Mouse (Mus musculus): Measurements from ENCODE around the gene Sema5a. TPM values are rescaled to one million over a fixed set of nuclear protein-coding genes. Genes with fewer than 3 reads are reported as not detected.
"Not testable (repeated sequence)": the region's sequence is repeated elsewhere in the genome, so short reads cannot be mapped to it uniquely, and the experiment has no call there.

Gene Sema5a
- polyA plus RNA-seq (2016; fragmentation: Nextera tagmentation; extraction: Ambion mirVana), result 3.0 and 3.3 TPM in 2 replicates

DNA sequence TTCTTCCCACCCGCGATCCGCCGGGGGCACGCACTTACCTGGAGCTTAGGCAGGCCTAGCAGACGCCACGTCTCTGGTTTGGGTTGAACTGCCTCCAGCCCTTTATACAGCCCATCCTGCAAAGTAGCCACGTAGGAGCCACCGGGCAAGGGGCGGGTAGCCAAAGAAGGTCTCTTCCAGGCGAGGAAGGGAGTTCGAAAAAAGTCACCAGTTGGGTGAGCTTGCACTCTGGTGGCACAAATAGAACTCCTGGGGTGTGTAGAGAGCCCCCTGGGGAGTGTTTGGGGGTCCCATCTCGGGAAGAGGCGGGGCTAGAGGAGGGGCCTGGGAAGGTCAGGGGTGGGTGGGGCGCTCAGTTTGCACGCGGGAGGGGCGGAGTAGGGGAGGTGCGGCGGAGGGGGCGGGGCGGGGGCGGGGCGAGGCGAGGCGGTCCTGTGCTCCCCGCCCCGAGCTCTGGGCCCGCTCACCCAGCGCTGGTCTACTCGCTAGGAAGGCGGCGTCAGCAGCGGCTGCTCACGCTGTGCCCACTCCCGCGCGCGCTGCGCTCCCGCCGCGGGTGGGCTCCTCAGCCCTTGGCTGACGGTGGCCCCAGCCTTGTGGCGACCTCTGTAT, at the start of gene Sema5a:
TSS of gene Sema5a (plus strand) at position 467 of the 612 bp plus-strand sequence.
- H3K27ac ChIP-seq (replicated peaks), result peak within 1 kb of the TSS; percentile 81

DNA sequence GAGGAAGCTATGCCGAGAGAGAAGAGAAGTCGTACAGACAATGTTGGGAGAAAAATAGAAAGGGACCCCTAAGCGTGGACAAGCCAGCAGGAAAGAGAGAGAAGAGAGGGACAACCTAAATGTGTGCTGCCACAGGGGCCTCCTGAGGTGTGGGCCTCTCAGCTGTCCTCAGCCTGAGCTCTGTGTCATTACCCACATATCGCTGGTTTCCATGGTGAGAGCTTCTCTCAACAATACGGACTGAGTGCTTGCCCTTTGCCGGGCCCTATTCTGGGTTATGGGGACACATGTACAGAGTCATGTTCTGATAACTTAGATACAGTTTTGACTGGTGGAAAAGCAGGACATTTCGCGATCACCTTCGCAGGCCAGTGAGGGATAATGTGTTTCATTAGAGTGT, 46.5 kb upstream of the Sema5a start:
- Histone ChIP-seq H3K4me1 (peaks cover 9% of the 10 kb centered on the region; the same call in 1 of the 2 replicates), H3K4me3 (no peak overlapping the region), H3K36me3 (no peaks in the 10 kb centered on the region), H3K27ac (replicated peaks) (no peak overlapping the region), H3K27me3 (ENCODE audit: low read depth, poor library complexity, severe bottlenecking) (no peaks in the 10 kb centered on the region), H3K9me3 (replicated peaks) (no peaks in the 10 kb centered on the region)
- 80% methylated on average over 9 of the region's 9 CpGs for WGBS
- DNase-seq (ENCODE audit: low spot score), result no peak

More for the DNA sequence above, at the start of gene Sema5a:
- H3K9me3 ChIP-seq (replicated peaks), result no peaks in the 10 kb centered on the region
- peak within 1 kb of the TSS; percentile 75 for H3K4me3 ChIP-seq
- H3K36me3 ChIP-seq, result no peaks in the 10 kb centered on the region
- peaks cover 5% of the 10 kb centered on the region; the same call in 1 of the 2 replicates for H3K27me3 ChIP-seq (ENCODE audit: low read depth, poor library complexity, severe bottlenecking)
- peak; percentile 80 for DNase-seq (ENCODE audit: low spot score)
- WGBS, result under 1% methylated on average over 29 of the region's 45 CpGs
- H3K4me1 ChIP-seq, result peaks cover 32% of the 10 kb centered on the region

DNA sequence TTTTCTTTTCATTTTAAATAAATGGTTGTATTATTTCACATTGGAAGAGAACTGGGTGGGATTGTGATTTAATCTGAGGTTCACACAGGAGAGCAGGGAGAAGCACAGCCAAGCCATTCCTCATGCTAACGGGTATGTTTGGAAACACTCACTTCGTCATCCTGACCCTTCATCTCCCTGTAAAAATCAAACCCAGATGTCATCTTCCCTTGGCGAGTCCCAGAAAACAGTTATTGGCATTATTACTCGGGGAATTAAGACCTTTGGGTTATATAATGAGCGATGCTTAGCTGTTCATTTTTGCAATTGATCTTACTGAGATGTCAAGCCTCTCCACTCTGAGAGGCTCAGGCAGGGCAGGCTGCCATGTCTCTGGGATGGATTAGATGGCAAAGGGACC, 46.0 kb upstream of the Sema5a start:
- Histone ChIP-seq H3K9me3 (replicated peaks) (no peaks in the 10 kb centered on the region), H3K4me1 (peaks cover 9% of the 10 kb centered on the region; the same call in 1 of the 2 replicates), H3K27ac (replicated peaks) (no peak overlapping the region), H3K27me3 (ENCODE audit: low read depth, poor library complexity, severe bottlenecking) (no peaks in the 10 kb centered on the region), H3K4me3 (no peak overlapping the region), H3K36me3 (no peaks in the 10 kb centered on the region)
- DNase-seq (ENCODE audit: low spot score), result no peak
- WGBS, result 77% methylated on average over 5 of the region's 5 CpGs

DNA sequence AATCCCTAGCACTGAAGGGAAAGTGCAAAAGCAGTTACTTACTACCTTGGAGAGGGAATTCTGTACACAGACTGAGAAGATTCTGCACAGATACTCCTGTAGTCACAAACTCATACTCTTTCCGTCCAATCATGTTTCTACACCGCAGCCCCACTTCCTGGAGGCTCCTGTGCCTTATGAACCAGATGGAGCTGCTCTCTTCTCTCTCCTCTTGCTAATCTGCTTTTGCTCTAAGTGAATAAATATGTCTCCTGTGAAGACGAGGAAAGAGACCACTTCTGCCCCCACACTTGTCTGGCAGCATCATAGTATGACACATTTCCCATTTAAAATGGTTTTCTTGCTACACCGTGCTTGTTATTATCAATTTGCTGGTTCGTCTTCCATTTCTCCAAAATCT, 41.4 kb upstream of the Sema5a start:
- 88% methylated on average over 5 of the region's 5 CpGs for WGBS
- Histone ChIP-seq H3K4me3 (no peak overlapping the region), H3K36me3 (no peaks in the 10 kb centered on the region), H3K9me3 (replicated peaks) (no peaks in the 10 kb centered on the region), H3K4me1 (peaks cover 5% of the 10 kb centered on the region; the same call in 1 of the 2 replicates), H3K27ac (replicated peaks) (no peak overlapping the region), H3K27me3 (ENCODE audit: low read depth, poor library complexity, severe bottlenecking) (no peaks in the 10 kb centered on the region)
- DNase-seq (ENCODE audit: low spot score), result no peak

DNA sequence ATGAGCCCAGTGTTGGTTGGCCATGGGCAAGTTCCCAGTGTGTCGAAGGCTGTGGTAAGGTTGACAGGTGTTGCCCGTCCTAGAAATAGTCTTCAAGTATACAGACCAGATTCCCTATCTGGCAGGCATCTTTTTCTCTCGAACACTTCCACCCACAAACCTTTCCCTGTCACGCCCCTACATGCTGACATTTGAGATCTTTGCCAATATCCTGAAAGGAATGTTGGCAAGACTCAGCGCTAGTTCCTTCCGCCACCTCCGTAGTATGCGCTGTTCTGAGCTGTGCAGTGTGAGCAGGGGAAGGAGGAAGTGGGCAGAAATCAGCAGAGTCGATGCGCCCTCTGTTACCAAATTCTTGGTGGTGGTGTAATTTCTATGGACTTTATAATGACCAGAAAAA, 39.7 kb upstream of the Sema5a start:
- 91% methylated on average over 10 of the region's 10 CpGs for WGBS
- no peak for DNase-seq (ENCODE audit: low spot score)
- no peaks in the 10 kb centered on the region for H3K27me3 ChIP-seq (ENCODE audit: low read depth, poor library complexity, severe bottlenecking)
- H3K4me1 ChIP-seq, result no peaks in the 10 kb centered on the region
- H3K9me3 ChIP-seq (replicated peaks), result no peaks in the 10 kb centered on the region
- H3K36me3 ChIP-seq, result no peaks in the 10 kb centered on the region
- no peak overlapping the region for H3K27ac ChIP-seq (replicated peaks)
- no peak overlapping the region for H3K4me3 ChIP-seq

DNA sequence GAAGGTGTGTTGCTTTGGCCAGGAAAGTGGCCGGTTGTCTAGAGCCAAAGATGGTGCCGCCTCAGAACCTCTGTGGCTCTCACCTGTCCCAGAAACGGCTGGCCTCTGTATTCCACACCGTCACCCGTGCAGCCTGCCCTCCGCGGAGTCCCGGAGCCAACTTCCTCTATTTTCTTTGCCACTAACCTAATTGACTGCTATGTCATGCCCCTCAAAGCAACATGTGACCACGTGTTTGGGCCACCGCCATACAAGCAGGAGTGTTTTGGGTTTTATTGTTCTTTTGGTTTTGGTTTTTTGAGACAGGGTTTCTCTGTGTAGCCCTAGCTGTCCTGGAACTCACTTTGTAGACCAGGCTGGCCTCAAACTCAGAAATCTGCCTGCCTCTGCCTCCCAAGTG, 29.9 kb upstream of the Sema5a start:
- H3K36me3 ChIP-seq; H3K4me1 ChIP-seq; H3K4me3 ChIP-seq; H3K9me3 ChIP-seq (replicated peaks); H3K27ac ChIP-seq (replicated peaks); DNase-seq (ENCODE audit: low spot score); H3K27me3 ChIP-seq (ENCODE audit: low read depth, poor library complexity, severe bottlenecking): not testable (repeated sequence)
- 92% methylated on average over 10 of the region's 10 CpGs for whole genome bisulfite sequencing

DNA sequence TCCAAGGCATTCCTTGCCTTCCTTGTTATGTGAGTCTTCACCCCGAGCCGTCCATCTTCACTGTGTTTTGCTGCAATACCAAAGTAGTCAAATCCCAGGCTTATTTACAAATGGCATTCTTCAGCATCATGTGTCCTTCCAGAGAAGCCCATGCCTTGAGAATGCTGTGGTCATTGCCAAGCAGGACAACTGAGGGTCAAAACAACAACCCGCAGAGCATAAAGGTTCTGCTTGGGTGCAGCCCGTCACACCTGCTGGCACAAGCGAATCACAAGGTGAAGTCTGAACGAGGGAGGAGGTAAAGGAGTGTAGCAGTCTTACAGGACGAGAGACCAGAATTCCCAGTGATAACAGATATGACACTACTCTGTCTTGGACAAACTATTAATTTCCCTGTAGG, 21.6 kb upstream of the Sema5a start:
- no peaks in the 10 kb centered on the region for H3K27me3 ChIP-seq (ENCODE audit: low read depth, poor library complexity, severe bottlenecking)
- no peak for DNase-seq (ENCODE audit: low spot score)

DNA sequence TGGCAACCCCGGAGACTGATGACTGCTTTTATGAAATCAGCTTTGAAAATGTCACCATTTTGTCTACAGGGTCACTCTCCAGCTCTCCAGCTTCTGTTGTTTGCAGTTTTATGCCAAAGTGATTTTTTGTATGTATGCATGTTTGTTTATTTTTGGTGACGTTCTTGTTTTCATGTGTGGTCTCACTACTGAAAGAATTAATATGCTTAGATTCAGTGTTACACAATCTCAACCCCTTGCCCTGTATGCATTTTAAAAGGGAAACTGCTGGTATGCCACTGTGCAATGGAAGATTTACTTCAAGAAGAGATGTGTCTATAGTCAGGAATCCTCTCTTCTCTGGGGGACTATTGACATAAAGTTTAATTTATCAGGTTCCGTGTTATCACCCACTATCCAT, 19.2 kb upstream of the Sema5a start:
- H3K27ac ChIP-seq (replicated peaks), result no peak overlapping the region
- H3K4me1 ChIP-seq, result no peaks in the 10 kb centered on the region
- H3K9me3 ChIP-seq (replicated peaks), result no peaks in the 10 kb centered on the region
- H3K27me3 ChIP-seq (ENCODE audit: low read depth, poor library complexity, severe bottlenecking), result no peaks in the 10 kb centered on the region
- WGBS, result 90% methylated on average over 3 of the region's 3 CpGs
- no peak for DNase-seq (ENCODE audit: low spot score)
- no peaks in the 10 kb centered on the region for H3K36me3 ChIP-seq
- H3K4me3 ChIP-seq, result no peak overlapping the region

More for the DNA sequence above, 21.6 kb upstream of the Sema5a start:
- no peak overlapping the region for H3K27ac ChIP-seq (replicated peaks)
- no peak overlapping the region for H3K4me3 ChIP-seq
- no peaks in the 10 kb centered on the region for H3K4me1 ChIP-seq
- H3K9me3 ChIP-seq (replicated peaks), result no peaks in the 10 kb centered on the region
- no peaks in the 10 kb centered on the region for H3K36me3 ChIP-seq
- WGBS, result 86% methylated on average over 7 of the region's 7 CpGs

DNA sequence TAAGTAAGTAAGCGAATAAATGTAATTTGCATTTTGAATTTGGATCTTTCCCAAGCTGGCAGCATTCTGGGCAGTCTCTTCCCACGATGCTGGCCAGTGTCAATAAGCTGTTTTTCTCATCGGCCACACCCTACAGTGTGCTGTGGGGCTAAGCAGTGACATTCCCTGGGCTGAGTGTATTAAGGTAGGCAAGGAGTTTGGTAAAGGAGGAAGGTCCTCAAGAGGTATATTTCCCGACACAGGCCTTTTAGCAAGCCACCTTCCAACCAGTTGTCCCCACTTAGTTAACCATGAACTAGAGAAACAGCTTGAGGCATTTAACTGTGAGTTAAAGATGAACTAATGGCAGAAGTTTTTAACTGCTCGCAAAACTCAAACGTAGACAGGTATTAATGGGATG, 18.2 kb upstream of the Sema5a start:
- H3K36me3 ChIP-seq, result no peaks in the 10 kb centered on the region
- no peak overlapping the region for H3K4me3 ChIP-seq
- no peaks in the 10 kb centered on the region for H3K27me3 ChIP-seq (ENCODE audit: low read depth, poor library complexity, severe bottlenecking)
- H3K4me1 ChIP-seq, result no peaks in the 10 kb centered on the region
- 85% methylated on average over 6 of the region's 6 CpGs for WGBS
- DNase-seq (ENCODE audit: low spot score), result no peak
- H3K27ac ChIP-seq (replicated peaks), result no peak overlapping the region
- no peaks in the 10 kb centered on the region for H3K9me3 ChIP-seq (replicated peaks)

DNA sequence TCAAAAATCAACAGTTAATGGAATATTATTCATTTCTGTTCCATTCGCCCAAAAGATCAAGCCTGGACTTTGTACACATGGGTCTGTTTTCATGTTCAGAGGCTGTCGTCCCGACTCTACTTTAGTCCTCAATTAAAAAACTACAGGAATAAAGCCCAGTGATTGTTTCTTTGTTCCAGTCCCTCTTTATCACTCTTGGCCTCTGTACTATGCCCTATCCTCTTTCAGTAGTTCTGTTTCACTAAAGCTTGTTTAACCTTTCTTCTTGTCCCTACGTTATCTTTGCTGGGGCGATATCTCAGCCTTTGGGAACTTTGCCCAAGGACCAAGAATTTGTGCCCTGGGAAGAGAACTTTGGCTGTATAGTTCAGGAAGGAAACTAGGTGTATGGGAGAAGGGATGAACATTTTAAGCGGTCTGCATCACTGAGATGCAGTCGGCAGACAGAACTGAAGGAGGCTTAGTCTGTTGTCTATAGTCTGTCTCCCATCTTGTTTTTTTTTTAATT, 17.7 kb upstream of the Sema5a start:
- no peak for DNase-seq (ENCODE audit: low spot score)
- Histone ChIP-seq H3K27me3 (ENCODE audit: low read depth, poor library complexity, severe bottlenecking) (no peaks in the 10 kb centered on the region), H3K36me3 (no peaks in the 10 kb centered on the region), H3K4me1 (no peaks in the 10 kb centered on the region), H3K4me3 (no peak overlapping the region), H3K9me3 (replicated peaks) (no peaks in the 10 kb centered on the region), H3K27ac (replicated peaks) (no peak overlapping the region)
- WGBS, result 92% methylated on average over 7 of the region's 7 CpGs

DNA sequence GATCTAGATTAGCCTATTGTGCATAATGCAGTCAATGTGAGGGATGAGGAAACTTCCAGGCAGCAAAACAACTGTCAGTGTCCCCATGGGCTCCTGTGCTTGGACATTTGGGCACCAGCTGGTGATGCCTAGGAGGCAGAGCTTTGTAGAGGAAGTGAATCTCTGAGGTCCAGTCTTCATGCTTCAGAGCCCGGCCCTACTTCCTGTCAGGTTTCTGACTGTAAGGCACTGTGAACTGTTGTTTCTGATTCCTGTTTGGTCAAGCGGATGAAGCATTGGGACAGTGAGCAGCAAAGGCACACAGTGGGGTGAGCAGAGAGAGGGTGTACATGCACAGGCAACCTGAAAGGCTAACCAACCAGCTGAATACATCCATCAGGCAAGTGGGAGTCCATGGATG, 14.5 kb upstream of the Sema5a start:
- Histone ChIP-seq H3K36me3 (no peaks in the 10 kb centered on the region), H3K4me3 (no peak overlapping the region), H3K27me3 (ENCODE audit: low read depth, poor library complexity, severe bottlenecking) (no peaks in the 10 kb centered on the region), H3K9me3 (replicated peaks) (no peaks in the 10 kb centered on the region), H3K27ac (replicated peaks) (no peak overlapping the region), H3K4me1 (0 out of 2 replicates have a peak, but pooled peaks cover 3% of the 10 kb centered on the region)
- no peak for DNase-seq (ENCODE audit: low spot score)
- WGBS, result 85% methylated on average over 2 of the region's 2 CpGs

DNA sequence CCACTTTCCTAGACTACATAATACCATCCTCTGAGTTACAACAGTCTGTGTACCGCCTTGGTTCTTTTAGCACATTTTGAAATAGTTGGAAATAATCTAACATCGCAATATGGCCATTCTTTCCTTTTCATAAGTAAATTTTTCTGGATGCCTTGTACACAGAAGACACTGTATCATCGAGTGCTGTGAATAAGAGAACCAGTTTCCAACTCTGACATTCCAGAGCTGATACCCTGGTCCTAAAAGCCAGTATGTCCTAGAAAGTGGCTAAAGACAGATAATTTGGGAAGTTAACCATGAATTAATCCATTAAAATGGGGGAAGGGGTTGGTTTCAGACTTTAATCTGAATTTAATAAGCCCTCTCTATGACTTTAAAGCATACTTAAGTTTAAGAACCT, 12.4 kb upstream of the Sema5a start:
- no peak for DNase-seq (ENCODE audit: low spot score)
- WGBS, result 89% methylated on average over 3 of the region's 3 CpGs

DNA sequence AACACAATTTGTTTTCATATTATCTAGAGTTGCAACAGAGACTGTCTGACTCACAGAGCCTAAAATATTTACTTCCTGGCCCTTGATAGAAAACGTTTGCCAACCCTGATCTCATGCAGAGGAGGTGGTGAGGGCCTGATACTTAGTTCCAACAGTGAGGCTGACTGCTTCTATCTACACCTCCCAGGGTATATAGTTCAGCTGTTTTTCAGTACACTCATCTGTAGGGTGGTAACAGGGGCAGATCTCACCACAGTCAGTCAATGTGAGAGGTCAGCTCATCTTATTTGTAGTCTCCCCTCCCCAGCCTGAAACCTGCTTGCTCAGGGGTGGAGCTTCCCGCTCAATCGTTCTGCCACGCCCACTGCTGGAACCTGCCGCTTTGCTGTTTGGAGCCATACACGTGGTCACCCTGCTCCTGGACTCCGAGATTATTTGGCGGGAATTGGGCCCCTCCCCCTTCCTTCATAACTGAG, 11.9 kb upstream of the Sema5a start:
- 14% methylated on average over 8 of the region's 8 CpGs for WGBS
- DNase-seq (ENCODE audit: low spot score), result not testable (repeated sequence)

More for the DNA sequence above, 12.4 kb upstream of the Sema5a start:
- H3K27me3 ChIP-seq (ENCODE audit: low read depth, poor library complexity, severe bottlenecking), result no peaks in the 10 kb centered on the region
- no peaks in the 10 kb centered on the region for H3K9me3 ChIP-seq (replicated peaks)
- H3K4me3 ChIP-seq, result no peak overlapping the region
- no peak overlapping the region for H3K27ac ChIP-seq (replicated peaks)
- H3K36me3 ChIP-seq, result no peaks in the 10 kb centered on the region
- H3K4me1 ChIP-seq, result 0 out of 2 replicates have a peak, but pooled peaks cover 3% of the 10 kb centered on the region

More for the DNA sequence above, 11.9 kb upstream of the Sema5a start:
- not testable (repeated sequence) for H3K27me3 ChIP-seq (ENCODE audit: low read depth, poor library complexity, severe bottlenecking); H3K9me3 ChIP-seq (replicated peaks); H3K36me3 ChIP-seq; H3K4me1 ChIP-seq; H3K27ac ChIP-seq (replicated peaks); H3K4me3 ChIP-seq
